Mouse (Mus musculus) embryonic facial prominence, embryonic 12.5 days (tissue): ENCODE results near the gene Krt2. TPM values are rescaled to one million over a fixed set of nuclear protein-coding genes. Genes with fewer than 3 reads are reported as not detected.
A peak's percentile ranks its signal among the peaks of the same experiment; 100 is the strongest.

ENCODE experiments used
- ATAC-seq: fragments of 200-750 bp; cut with Nextera tagmentation; 2 replicates; pipeline ENCODE4 v1.8.0; 2017; ENCODE audit not compliant: insufficient number of reproducible peaks, insufficient read depth, low FRiP score, low TSS enrichment
- H3K27ac ChIP-seq: fragments of 300-500 bp; sonication (generic); 2 replicates; pipeline ENCODE4 v1.5.1; 2016; ENCODE audit warnings: mild to moderate bottlenecking
- H3K27me3 ChIP-seq: fragments of 300-500 bp; sonication (generic); 2 replicates; pipeline ENCODE4 v1.6.1; 2016; ENCODE audit warnings: mild to moderate bottlenecking, moderate library complexity
- H3K36me3 ChIP-seq: fragments of 300-500 bp; sonication (generic); 2 replicates; pipeline ENCODE4 v1.6.1; 2016; ENCODE audit warnings: mild to moderate bottlenecking
- H3K4me1 ChIP-seq: fragments of 300-500 bp; sonication (generic); 2 replicates; pipeline ENCODE4 v1.6.1; 2016
- H3K4me2 ChIP-seq: fragments of 300-500 bp; sonication (generic); replicated peaks from 2 replicates; pipeline ENCODE4 v1.6.1; 2016; ENCODE audit warnings: mild to moderate bottlenecking, moderate library complexity
- H3K4me3 ChIP-seq: fragments of 300-500 bp; sonication (generic); 2 replicates; pipeline ENCODE4 v1.5.1; 2016; ENCODE audit warnings: mild to moderate bottlenecking
- H3K9ac ChIP-seq: fragments of 300-500 bp; sonication (generic); 2 replicates; pipeline ENCODE4 v1.6.1; 2016; ENCODE audit warnings: mild to moderate bottlenecking, moderate library complexity
- H3K9me3 ChIP-seq: fragments of 300-500 bp; sonication (generic); 2 replicates; pipeline ENCODE4 v1.6.1; 2016; ENCODE audit warnings: mild to moderate bottlenecking, moderate library complexity
- WGBS: fragments of 180-500 bp; shearing (Covaris S2); methylation state at CpG from one replicate; pipeline ENCODE4 v1.1.7; 2016; 5-methylcytosine and 5-hydroxymethylcytosine counted together
- polyA plus RNA-seq: library from polyadenylated mRNA; unstranded; fragments of >200 nt; fragmentation: Nextera tagmentation; extraction: Ambion mirVana; gene quantifications from 2 replicates; pipeline ENCODE4 v1.2.1, GENCODE M21; 2016

Gene Krt2
- not detected in 2 replicates for polyA plus RNA-seq

GRCm38 (mm10) chr15:101817875-101818274, at the start of gene Krt2:
TSS of gene Krt2 (minus strand) at chr15:101818169.
- Histone ChIP-seq H3K4me1 (no peaks in the 10 kb centered on the region), H3K36me3 (no peaks in the 10 kb centered on the region), H3K27me3 (no peaks in the 10 kb centered on the region), H3K27ac (no peak within 1 kb of the TSS), H3K4me2 (no peak within 1 kb of the TSS), H3K9ac (no peak within 1 kb of the TSS), H3K4me3 (no peak within 1 kb of the TSS), H3K9me3 (no peaks in the 10 kb centered on the region)
- ATAC-seq: no peak
- 81% methylated on average over 16 of the region's 16 CpGs for WGBS

GRCm38 (mm10) chr15:101866754-101867153, 48.8 kb upstream of the Krt2 start:
- Histone ChIP-seq H3K4me3 (no peak overlapping the region), H3K36me3 (no peaks in the 10 kb centered on the region), H3K9ac (no peak overlapping the region), H3K4me1 (no peaks in the 10 kb centered on the region), H3K27me3 (peaks cover 10% of the 10 kb centered on the region), H3K4me2 (no peak overlapping the region), H3K9me3 (no peaks in the 10 kb centered on the region), H3K27ac (no peak overlapping the region)
- ATAC-seq: no peak
- 78% methylated on average over 7 of the region's 7 CpGs for WGBS

- Histone ChIP-seq H3K36me3 (no peaks in the 10 kb centered on the region), H3K27ac (no peak overlapping the region), H3K9me3 (no peaks in the 10 kb centered on the region), H3K27me3 (peaks cover 53% of the 10 kb centered on the region), H3K4me2 (peak overlapping the region; percentile 80), H3K4me1 (peaks cover 10% of the 10 kb centered on the region), H3K4me3 (no peak overlapping the region), H3K9ac (no peak overlapping the region)
- WGBS: 53% methylated on average over 13 of the region's 13 CpGs
- ATAC-seq: no peak
Measured at GRCm38 (mm10) chr15:101860421-101861130, 42.6 kb upstream of the Krt2 start.

- under 1% methylated on average over 33 of the region's 33 CpGs for WGBS
- Histone ChIP-seq H3K36me3 (no peaks in the 10 kb centered on the region), H3K4me1 (peaks cover 10% of the 10 kb centered on the region), H3K4me3 (peak overlapping the region; percentile 45), H3K27me3 (peaks cover 55% of the 10 kb centered on the region), H3K9ac (peak overlapping the region; percentile 54), H3K4me2 (peak overlapping the region; percentile 80), H3K27ac (no peak overlapping the region), H3K9me3 (no peaks in the 10 kb centered on the region)
- no peak for ATAC-seq
Measured at GRCm38 (mm10) chr15:101859735-101860170, 41.8 kb upstream of the Krt2 start.

- ATAC-seq: no peak
- H3K36me3 ChIP-seq: no peaks in the 10 kb centered on the region
- H3K9ac ChIP-seq: no peak overlapping the region
- H3K4me1 ChIP-seq: peaks cover 15% of the 10 kb centered on the region
- peak overlapping the region; percentile 45; the same call in 1 of the 2 replicates for H3K4me3 ChIP-seq
- H3K9me3 ChIP-seq: no peaks in the 10 kb centered on the region
- 8% methylated on average over 11 of the region's 11 CpGs for WGBS
- H3K4me2 ChIP-seq: peak overlapping the region; percentile 80
- H3K27me3 ChIP-seq: peaks cover 62% of the 10 kb centered on the region
- no peak overlapping the region for H3K27ac ChIP-seq
Measured at GRCm38 (mm10) chr15:101858673-101859425, 40.9 kb upstream of the Krt2 start.

GRCm38 (mm10) chr15:101856696-101857095, 38.7 kb upstream of the Krt2 start:
- H3K9me3 ChIP-seq: no peaks in the 10 kb centered on the region
- H3K27me3 ChIP-seq: peaks cover 70% of the 10 kb centered on the region
- WGBS: 59% methylated on average over 5 of the region's 5 CpGs
- H3K27ac ChIP-seq: no peak overlapping the region
- ATAC-seq: no peak
- H3K36me3 ChIP-seq: no peaks in the 10 kb centered on the region
- no peak overlapping the region for H3K4me2 ChIP-seq
- H3K4me3 ChIP-seq: no peak overlapping the region
- H3K4me1 ChIP-seq: peaks cover 15% of the 10 kb centered on the region
- no peak overlapping the region for H3K9ac ChIP-seq

- 73% methylated on average over 3 of the region's 3 CpGs for WGBS
- Histone ChIP-seq H3K27me3 (peaks cover 61% of the 10 kb centered on the region), H3K4me1 (peaks cover 15% of the 10 kb centered on the region), H3K4me2 (no peak overlapping the region), H3K36me3 (no peaks in the 10 kb centered on the region), H3K27ac (no peak overlapping the region), H3K9me3 (no peaks in the 10 kb centered on the region), H3K4me3 (no peak overlapping the region), H3K9ac (no peak overlapping the region)
- ATAC-seq: no peak
Measured at GRCm38 (mm10) chr15:101855732-101856131, 37.8 kb upstream of the Krt2 start.

- Histone ChIP-seq H3K27me3 (peaks cover 46% of the 10 kb centered on the region), H3K9ac (no peak overlapping the region), H3K27ac (no peak overlapping the region), H3K36me3 (no peaks in the 10 kb centered on the region), H3K4me1 (peaks cover 9% of the 10 kb centered on the region), H3K9me3 (no peaks in the 10 kb centered on the region), H3K4me3 (no peak overlapping the region), H3K4me2 (no peak overlapping the region)
- no peak for ATAC-seq
- 18% methylated on average over 5 of the region's 5 CpGs for WGBS
Measured at GRCm38 (mm10) chr15:101854294-101854693, 36.3 kb upstream of the Krt2 start.

- Histone ChIP-seq H3K4me2 (no peak overlapping the region), H3K27me3 (peaks cover 29% of the 10 kb centered on the region), H3K27ac (no peak overlapping the region), H3K36me3 (no peaks in the 10 kb centered on the region), H3K4me1 (peaks cover 5% of the 10 kb centered on the region), H3K4me3 (no peak overlapping the region), H3K9me3 (no peaks in the 10 kb centered on the region), H3K9ac (no peak overlapping the region)
- ATAC-seq: no peak
- 39% methylated on average over 5 of the region's 5 CpGs for WGBS
Measured at GRCm38 (mm10) chr15:101852571-101852970, 34.6 kb upstream of the Krt2 start.

GRCm38 (mm10) chr15:101850694-101851093, 32.7 kb upstream of the Krt2 start, which contains the start of gene Krt1:
TSS of gene Krt1 (minus strand) at chr15:101850794.
- WGBS: 78% methylated on average over 6 of the region's 6 CpGs
- H3K9ac ChIP-seq: no peak within 1 kb of the TSS
- ATAC-seq: no peak
- H3K36me3 ChIP-seq: no peaks in the 10 kb centered on the region
- H3K9me3 ChIP-seq: no peaks in the 10 kb centered on the region
- no peak within 1 kb of the TSS for H3K27ac ChIP-seq
- no peak within 1 kb of the TSS for H3K4me3 ChIP-seq
- H3K4me2 ChIP-seq: no peak within 1 kb of the TSS
- peaks cover 17% of the 10 kb centered on the region; the same call in 1 of the 2 replicates for H3K27me3 ChIP-seq
- peaks cover 5% of the 10 kb centered on the region for H3K4me1 ChIP-seq

- H3K9ac ChIP-seq: peak overlapping the region; percentile 54
- H3K9me3 ChIP-seq: no peaks in the 10 kb centered on the region
- 0 out of 2 replicates have a peak overlapping the region, but pooled peaks have one; percentile 14 for H3K27ac ChIP-seq
- no peak for ATAC-seq
- H3K27me3 ChIP-seq: peaks cover 14% of the 10 kb centered on the region
- no peaks in the 10 kb centered on the region for H3K36me3 ChIP-seq
- WGBS: under 1% methylated on average over 37 of the region's 37 CpGs
- H3K4me3 ChIP-seq: peak overlapping the region; percentile 44
- H3K4me1 ChIP-seq: no peaks in the 10 kb centered on the region
- H3K4me2 ChIP-seq: peak overlapping the region; percentile 70
Measured at GRCm38 (mm10) chr15:101845971-101846403, 28.0 kb upstream of the Krt2 start.

- Histone ChIP-seq H3K4me1 (no peaks in the 10 kb centered on the region), H3K4me3 (no peak overlapping the region), H3K36me3 (no peaks in the 10 kb centered on the region), H3K27ac (no peak overlapping the region), H3K4me2 (no peak overlapping the region), H3K9ac (no peak overlapping the region), H3K9me3 (no peaks in the 10 kb centered on the region), H3K27me3 (peaks cover 14% of the 10 kb centered on the region)
- no peak for ATAC-seq
- 64% methylated on average over 9 of the region's 9 CpGs for WGBS
Measured at GRCm38 (mm10) chr15:101843192-101843591, 25.2 kb upstream of the Krt2 start.
